Mouse (Mus musculus) cerebellum, postnatal 14 days (tissue): ENCODE measurements around the gene 4930519G04Rik.
A peak's percentile ranks its signal among the peaks of the same experiment; 100 is the strongest.
"Not testable (repeated sequence)": the region's sequence is repeated elsewhere in the genome, so short reads cannot be mapped to it uniquely, and the experiment has no call there.

Source experiments
- DNase-seq, 2 experiments: peaks; one replicate each; pipeline ENCODE4 v3.0.0; 2021; ENCODE audit warnings: mixed read lengths in 2 of 2

The 4930519G04Rik gene

DNA sequence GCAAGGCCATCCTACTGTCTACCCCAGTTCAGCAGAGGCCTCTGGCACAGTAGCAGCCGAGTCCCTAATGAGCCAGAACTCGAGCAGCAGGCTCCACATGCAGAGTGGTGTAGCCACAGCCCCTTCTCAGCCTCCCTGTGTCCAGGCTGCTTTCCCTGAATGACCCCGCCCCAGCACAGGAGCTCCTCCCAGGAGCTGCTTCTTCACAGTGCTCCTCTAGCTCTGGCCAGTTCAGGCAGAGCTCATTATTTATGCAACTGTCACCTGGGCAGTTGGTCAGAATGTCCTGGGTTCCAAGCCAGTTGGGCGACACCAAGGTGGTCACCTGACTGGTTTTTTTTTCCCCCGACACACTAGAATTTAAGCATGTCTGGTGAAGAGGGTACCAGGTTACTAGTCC lies at the start of gene 4930519G04Rik:
Gene 4930519G04Rik (plus strand): TSS at position 301 of the 400 bp plus-strand sequence.
- not testable (repeated sequence) for DNase-seq

GRCm38 (mm10) chr5:114804335-114804734 lies 49.1 kb upstream of the 4930519G04Rik start:
- no peak for DNase-seq

- DNase-seq = peak; percentile 64 to 69
Measured at GRCm38 (mm10) chr5:114804958-114805357, 48.5 kb upstream of the 4930519G04Rik start.

DNA sequence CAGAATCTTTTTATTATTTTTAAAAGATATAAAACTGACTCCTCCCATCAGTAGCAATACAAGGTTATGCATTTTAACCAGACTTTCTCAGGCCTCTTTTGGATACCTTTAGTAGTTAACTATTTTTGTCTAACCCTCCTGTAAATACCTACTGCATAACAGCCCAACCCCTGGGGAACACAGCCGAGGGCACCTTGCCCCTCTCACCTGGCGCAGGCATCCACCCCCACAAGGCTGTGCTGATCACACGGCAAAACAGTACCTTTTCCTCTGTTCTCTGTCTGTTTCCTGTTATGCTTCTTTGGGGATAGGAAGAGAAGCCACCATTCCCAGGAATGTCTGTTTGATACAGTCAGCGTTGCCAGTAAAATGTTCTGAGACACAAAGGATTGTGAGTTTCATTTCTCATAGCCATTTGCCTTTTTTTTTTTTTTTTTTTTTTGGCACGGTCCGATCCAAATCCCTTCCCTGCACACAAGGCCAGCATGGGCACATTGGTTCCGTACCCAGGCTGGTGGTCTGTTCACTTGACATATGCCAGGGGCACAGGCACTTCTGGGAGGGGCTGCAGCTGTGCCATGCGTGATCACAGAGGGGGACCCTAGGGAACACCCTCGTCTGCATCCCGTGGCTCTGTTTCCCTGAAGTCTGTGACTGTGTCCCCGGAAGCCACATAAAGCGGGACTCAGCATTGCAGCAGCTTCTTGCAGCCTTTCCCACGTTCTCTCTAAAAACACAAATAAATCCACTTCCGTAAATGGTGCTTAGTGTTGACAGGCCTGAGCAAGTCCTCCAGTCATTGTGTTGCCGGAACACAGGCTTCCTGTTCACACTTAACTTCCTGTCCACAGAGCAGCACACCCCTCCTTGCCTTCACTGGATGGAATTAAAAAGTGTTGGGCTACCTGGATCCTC lies 47.8 kb upstream of the 4930519G04Rik start:
- DNase-seq = no peak

- no peak for DNase-seq
Measured at GRCm38 (mm10) chr5:114806636-114807035, 46.8 kb upstream of the 4930519G04Rik start.

DNA sequence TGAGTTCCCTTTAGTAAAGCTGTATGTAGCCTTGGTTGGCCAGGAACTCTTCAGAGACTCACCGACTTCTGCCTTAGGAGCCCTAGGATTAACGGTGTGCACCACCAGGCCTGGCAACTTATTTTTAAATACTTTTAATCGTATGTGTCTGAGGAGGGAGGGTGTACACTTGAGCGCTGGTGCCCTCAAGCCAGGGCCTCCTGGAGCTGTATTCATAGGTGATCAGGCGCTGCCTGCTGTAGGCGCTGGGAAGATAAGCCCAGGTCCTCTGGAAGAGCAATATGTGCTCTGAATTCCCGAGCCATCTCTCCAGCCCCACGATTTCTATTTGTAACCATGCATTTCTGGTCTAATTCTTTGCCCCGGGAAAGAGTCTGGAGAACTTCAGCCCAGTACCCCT lies 46.4 kb upstream of the 4930519G04Rik start:
- no peak for DNase-seq

DNA sequence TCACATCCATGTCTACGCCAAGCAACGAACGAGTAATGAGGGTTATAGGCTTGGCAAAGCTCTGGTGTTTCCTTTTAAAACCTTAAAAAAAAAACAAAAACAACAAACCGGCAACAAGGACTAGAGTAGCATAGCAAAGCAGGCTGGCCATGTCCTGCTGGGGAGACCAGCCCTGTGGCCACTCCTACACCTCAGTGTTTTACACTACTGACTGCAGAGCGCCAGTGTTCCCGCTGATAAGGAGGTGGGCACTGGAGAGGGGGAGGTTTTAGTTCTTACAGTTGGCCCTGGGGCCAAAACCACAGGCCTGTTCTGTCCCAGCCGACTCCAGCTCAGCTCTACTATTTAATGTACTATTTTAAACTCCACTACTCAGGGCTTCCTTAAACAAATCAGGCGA lies 46.0 kb upstream of the 4930519G04Rik start:
- no peak for DNase-seq

- no peak for DNase-seq
Measured at GRCm38 (mm10) chr5:114807893-114808292, 45.6 kb upstream of the 4930519G04Rik start.

DNA sequence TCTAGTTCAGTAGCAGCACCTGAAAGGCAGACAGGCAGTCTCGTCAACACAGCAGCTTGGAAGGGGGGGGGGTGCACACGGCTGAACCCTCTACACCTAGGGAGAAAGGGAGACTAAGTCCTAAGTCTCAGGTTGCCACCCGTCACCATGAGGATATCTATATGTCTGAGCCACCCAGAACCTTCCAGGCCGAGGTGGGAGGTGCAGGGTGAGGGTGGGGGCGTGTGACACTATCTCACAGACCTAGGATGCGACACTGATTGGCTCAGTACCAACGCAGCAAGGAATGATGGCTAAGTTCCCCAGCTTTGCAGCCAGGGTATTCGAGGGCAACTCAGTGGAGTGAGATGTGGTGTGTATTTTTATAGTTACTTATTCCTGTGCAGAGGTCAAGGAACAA lies 45.1 kb upstream of the 4930519G04Rik start:
- DNase-seq = no peak

- DNase-seq = peak in 1 of 2 experiments; percentile 55
Measured at GRCm38 (mm10) chr5:114809181-114809756, 44.2 kb upstream of the 4930519G04Rik start.

GRCm38 (mm10) chr5:114809826-114810225 lies 43.6 kb upstream of the 4930519G04Rik start:
- no peak for DNase-seq

- peak; percentile 95 for DNase-seq
Measured at GRCm38 (mm10) chr5:114813525-114814181, 39.8 kb upstream of the 4930519G04Rik start.

GRCm38 (mm10) chr5:114816599-114816998 lies 36.9 kb upstream of the 4930519G04Rik start:
- DNase-seq = no peak

GRCm38 (mm10) chr5:114818124-114818523 lies 35.3 kb upstream of the 4930519G04Rik start:
- DNase-seq = no peak

DNA sequence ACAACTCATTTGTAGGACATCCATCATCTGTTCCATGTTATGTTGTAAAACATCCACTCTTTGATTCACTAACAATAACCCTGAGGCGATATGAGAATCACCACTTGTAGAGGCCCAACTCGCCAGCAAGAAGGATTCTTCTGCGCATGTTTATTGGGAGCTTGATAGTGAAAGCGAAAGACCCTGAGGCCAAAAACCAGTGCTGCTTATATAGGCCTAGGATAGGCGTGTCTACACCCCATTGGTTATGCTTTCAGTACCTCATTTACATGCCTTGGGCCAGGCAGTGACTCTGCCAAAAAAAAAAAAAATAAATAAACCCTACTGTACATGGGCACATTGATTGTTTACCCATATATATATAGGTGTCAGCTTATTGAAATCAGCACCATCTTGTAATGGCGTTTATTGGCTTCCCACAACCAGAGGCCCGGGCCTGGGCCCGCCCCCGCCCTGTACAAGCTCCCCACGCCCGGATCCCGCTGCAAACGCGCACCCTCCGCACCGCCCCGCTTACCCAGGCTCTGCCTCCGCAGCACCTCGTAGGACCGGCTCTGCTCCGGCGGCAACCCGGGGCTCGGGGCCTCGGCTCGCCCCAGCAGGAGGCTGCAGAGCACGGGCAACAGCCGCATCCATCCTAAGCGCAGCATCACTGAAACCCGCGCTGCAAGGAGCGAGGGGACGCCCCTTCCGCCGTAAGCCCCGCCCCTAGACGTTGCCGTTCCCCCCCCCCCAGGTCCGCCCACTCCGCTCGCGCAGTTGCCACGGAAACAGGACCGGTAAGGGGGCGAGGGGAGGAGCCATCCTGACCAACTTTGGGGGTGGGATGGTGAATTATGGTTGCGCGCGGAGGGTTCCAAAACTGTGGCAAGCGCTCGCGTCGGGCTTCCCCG lies 30.4 kb upstream of the 4930519G04Rik start, which contains the start of gene 1500011B03Rik:
Gene 1500011B03Rik (minus strand): TSS at position 673 of the 893 bp plus-strand sequence.
- peak; percentile 85 to 91 for DNase-seq

- peak; percentile 65 to 67 for DNase-seq
Measured at GRCm38 (mm10) chr5:114824197-114824596, 29.3 kb upstream of the 4930519G04Rik start.

DNA sequence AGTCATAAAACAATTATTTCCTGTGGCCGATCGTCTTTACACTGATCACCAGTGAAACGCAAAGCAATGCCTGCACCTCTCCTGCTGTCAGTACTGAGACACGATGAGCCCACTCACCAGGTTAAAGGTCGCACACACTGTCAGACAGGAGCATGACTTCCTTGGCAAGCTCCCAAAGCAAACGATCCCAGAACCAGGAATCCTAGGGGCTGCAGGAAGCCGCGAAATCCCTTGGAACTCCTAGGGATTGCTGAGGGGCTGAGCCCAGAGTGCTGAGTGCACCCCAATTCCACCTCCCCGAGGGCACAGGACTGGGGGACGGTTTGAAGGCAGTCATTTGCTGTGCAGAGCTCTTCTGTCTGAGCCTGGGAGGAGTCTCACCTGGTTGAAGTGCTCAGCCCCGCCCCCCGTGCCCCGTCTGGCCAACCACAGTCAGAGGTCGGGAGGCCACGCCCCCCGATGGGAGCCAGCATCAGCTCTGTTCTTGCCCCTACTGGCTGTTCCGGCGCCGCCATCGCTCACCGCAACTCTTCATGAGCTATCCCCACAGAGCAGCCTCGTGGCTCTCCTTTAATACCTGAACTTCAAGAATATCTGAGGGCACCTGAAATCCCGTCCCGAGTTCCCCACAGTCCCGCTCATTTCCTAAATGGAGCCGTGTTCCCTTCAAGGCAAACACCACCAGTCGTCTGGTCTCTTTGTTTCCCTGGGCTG lies 27.3 kb upstream of the 4930519G04Rik start:
- peak; percentile 84 to 90 for DNase-seq

GRCm38 (mm10) chr5:114827427-114827826 lies 26.0 kb upstream of the 4930519G04Rik start:
- DNase-seq = no peak

DNA sequence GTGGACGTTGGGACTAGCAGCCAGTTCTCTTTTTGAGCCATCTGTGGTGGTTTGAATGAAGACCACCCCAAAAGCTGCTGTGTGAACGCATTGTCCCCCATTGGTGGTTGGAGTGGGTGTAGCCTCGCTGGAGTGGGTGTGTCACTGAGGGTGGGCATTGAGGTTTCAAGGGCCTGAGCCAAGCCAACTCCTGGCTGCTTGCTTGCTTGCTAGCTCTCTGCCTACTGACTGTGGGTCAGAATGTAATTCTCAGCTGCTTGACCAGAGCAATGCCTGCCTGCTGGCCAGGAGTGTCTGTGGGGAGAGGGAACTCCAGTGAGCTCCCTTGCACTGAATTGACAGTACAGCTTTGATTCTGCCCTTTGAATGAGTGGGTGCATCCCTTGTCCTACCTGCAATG lies 23.7 kb upstream of the 4930519G04Rik start:
- DNase-seq = no peak

GRCm38 (mm10) chr5:114836886-114837285 lies 16.6 kb upstream of the 4930519G04Rik start:
- DNase-seq = no peak

- DNase-seq = not testable (repeated sequence)
Measured at GRCm38 (mm10) chr5:114840481-114840880, 13.0 kb upstream of the 4930519G04Rik start.

DNA sequence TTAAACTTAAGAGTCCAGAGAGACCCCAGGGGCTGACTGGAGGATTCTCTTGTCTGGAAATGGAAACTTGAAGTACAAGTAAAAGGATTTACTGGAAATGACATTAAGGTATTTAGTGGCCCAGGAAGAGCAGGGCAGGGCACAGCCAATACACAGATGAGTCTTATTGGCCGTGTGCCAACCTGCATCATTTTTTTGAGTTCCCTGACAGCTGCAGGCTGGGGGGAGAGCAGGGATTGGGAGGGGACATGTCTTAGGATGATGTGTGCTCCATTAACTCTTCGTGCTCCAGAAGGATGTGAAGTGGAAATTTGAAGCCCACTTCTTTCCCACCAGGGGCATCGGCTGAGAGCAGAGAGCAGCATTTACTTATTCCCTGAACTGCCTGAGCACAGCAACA lies 11.3 kb upstream of the 4930519G04Rik start:
- DNase-seq = peak in 1 of 2 experiments; percentile 38
